Mouse (Mus musculus) heart, embryonic 12.5 days (tissue): Measurements from ENCODE around the gene Pnpla2. TPM values are rescaled to one million over a fixed set of nuclear protein-coding genes. Genes with fewer than 3 reads are reported as not detected.

Experiments used
- ATAC-seq: fragments of 200-750 bp; cut with Nextera tagmentation; 2 replicates; pipeline ENCODE4 v1.8.0; 2017; ENCODE audit warnings: moderate TSS enrichment, moderate library complexity; ENCODE audit not compliant: insufficient number of reproducible peaks, low FRiP score
- H3K27ac ChIP-seq: fragments of 300-500 bp; sonication (generic); 2 replicates; pipeline ENCODE4 v1.5.1; 2016; ENCODE audit warnings: mild to moderate bottlenecking, moderate library complexity; ENCODE audit not compliant: poor library complexity, severe bottlenecking
- H3K27me3 ChIP-seq: fragments of 300-500 bp; sonication (generic); replicated peaks from 2 replicates; pipeline ENCODE4 v1.6.1; 2016; ENCODE audit warnings: mild to moderate bottlenecking, moderate library complexity
- H3K36me3 ChIP-seq: fragments of 300-500 bp; sonication (generic); 2 replicates; pipeline ENCODE4 v1.6.1; 2016; ENCODE audit warnings: mild to moderate bottlenecking, moderate library complexity
- H3K4me1 ChIP-seq: fragments of 300-500 bp; sonication (generic); replicated peaks from 2 replicates; pipeline ENCODE4 v1.6.1; 2016; ENCODE audit warnings: mild to moderate bottlenecking
- H3K4me2 ChIP-seq: fragments of 300-500 bp; sonication (generic); 2 replicates; pipeline ENCODE4 v1.6.1; 2016; ENCODE audit warnings: mild to moderate bottlenecking, moderate library complexity
- H3K4me3 ChIP-seq: fragments of 300-500 bp; sonication (generic); 2 replicates; pipeline ENCODE4 v1.5.1; 2016; ENCODE audit warnings: mild to moderate bottlenecking
- H3K9ac ChIP-seq: fragments of 300-500 bp; sonication (generic); 2 replicates; pipeline ENCODE4 v1.6.1; 2016; ENCODE audit warnings: mild to moderate bottlenecking, moderate library complexity
- H3K9me3 ChIP-seq: fragments of 300-500 bp; sonication (generic); replicated peaks from 2 replicates; pipeline ENCODE4 v1.6.1; 2016; ENCODE audit warnings: mild to moderate bottlenecking, moderate library complexity
- WGBS: fragments of 180-500 bp; shearing (Covaris S2); methylation state at CpG from one replicate; pipeline ENCODE4 v1.1.7; 2016; 5-methylcytosine and 5-hydroxymethylcytosine counted together
- polyA plus RNA-seq: library from polyadenylated mRNA; unstranded; fragments of >200 nt; fragmentation: Nextera tagmentation; extraction: Ambion mirVana; gene quantifications from 2 replicates; pipeline ENCODE4 v1.2.1, GENCODE M21; 2016

Gene Pnpla2
- polyA plus RNA-seq, 1 experiment from 2014 or later: 42.3 TPM

GRCm38 (mm10) chr7:141469901-141470636 is 15.1 kb downstream of the Pnpla2 start:
- Histone ChIP-seq H3K27ac (peak overlapping the region; percentile 99; the same call in 1 of the 2 replicates), H3K4me1 (peaks cover 57% of the 10 kb centered on the region), H3K9ac (peak overlapping the region; percentile 87)

GRCm38 (mm10) chr7:141470637-141470944 is 15.6 kb downstream of the Pnpla2 start:
- Histone ChIP-seq H3K4me1 (peaks cover 53% of the 10 kb centered on the region), H3K4me2 (no peak overlapping the region), H3K4me3 (no peak overlapping the region), H3K27ac (no peak overlapping the region), H3K9me3 (no peaks in the 10 kb centered on the region), H3K36me3 (peaks cover 36% of the 10 kb centered on the region), H3K9ac (no peak overlapping the region), H3K27me3 (peaks cover 6% of the 10 kb centered on the region)
- whole genome bisulfite sequencing: 92% methylated on average over 10 of the region's 10 CpGs
- no peak for ATAC-seq

More at GRCm38 (mm10) chr7:141469901-141470636, 15.1 kb downstream of the Pnpla2 start:
- no peak for ATAC-seq
- H3K36me3 ChIP-seq: peaks cover 36% of the 10 kb centered on the region
- H3K9me3 ChIP-seq: no peaks in the 10 kb centered on the region
- H3K4me3 ChIP-seq: 0 out of 2 replicates have a peak overlapping the region, but pooled peaks have one; percentile 73
- peak overlapping the region; percentile 93; the same call in 1 of the 2 replicates for H3K4me2 ChIP-seq
- 84% methylated on average over 18 of the region's 18 CpGs for WGBS
- peaks cover 11% of the 10 kb centered on the region for H3K27me3 ChIP-seq

GRCm38 (mm10) chr7:141471236-141471635 is 16.2 kb downstream of the Pnpla2 start:
- ATAC-seq: no peak
- H3K4me1 ChIP-seq: peaks cover 54% of the 10 kb centered on the region
- WGBS: 93% methylated on average over 1 of the region's 1 CpGs

GRCm38 (mm10) chr7:141472226-141472625 is 17.2 kb downstream of the Pnpla2 start:
- Histone ChIP-seq H3K9me3 (no peaks in the 10 kb centered on the region), H3K4me1 (peaks cover 57% of the 10 kb centered on the region)
- WGBS: 76% methylated on average over 6 of the region's 6 CpGs

More at GRCm38 (mm10) chr7:141471236-141471635, 16.2 kb downstream of the Pnpla2 start:
- no peaks in the 10 kb centered on the region for H3K27me3 ChIP-seq
- no peak overlapping the region for H3K9ac ChIP-seq
- H3K9me3 ChIP-seq: no peaks in the 10 kb centered on the region
- H3K27ac ChIP-seq: peak overlapping the region; percentile 8; the same call in 1 of the 2 replicates
- H3K36me3 ChIP-seq: peaks cover 36% of the 10 kb centered on the region
- H3K4me3 ChIP-seq: no peak overlapping the region
- H3K4me2 ChIP-seq: no peak overlapping the region

GRCm38 (mm10) chr7:141472763-141473162 is 17.8 kb downstream of the Pnpla2 start:
- Histone ChIP-seq H3K9me3 (no peaks in the 10 kb centered on the region), H3K27ac (no peak overlapping the region), H3K27me3 (no peaks in the 10 kb centered on the region), H3K36me3 (peaks cover 36% of the 10 kb centered on the region), H3K4me3 (no peak overlapping the region), H3K4me1 (peaks cover 62% of the 10 kb centered on the region), H3K4me2 (no peak overlapping the region), H3K9ac (no peak overlapping the region)
- no peak for ATAC-seq
- 85% methylated on average over 6 of the region's 6 CpGs for WGBS

More at GRCm38 (mm10) chr7:141472226-141472625, 17.2 kb downstream of the Pnpla2 start:
- Histone ChIP-seq H3K4me2 (no peak overlapping the region), H3K9ac (no peak overlapping the region), H3K4me3 (no peak overlapping the region), H3K27me3 (no peaks in the 10 kb centered on the region), H3K36me3 (peaks cover 36% of the 10 kb centered on the region), H3K27ac (no peak overlapping the region)
- ATAC-seq: no peak

GRCm38 (mm10) chr7:141474160-141474559 is 19.2 kb downstream of the Pnpla2 start:
- peaks cover 60% of the 10 kb centered on the region for H3K4me1 ChIP-seq
- H3K9ac ChIP-seq: peak overlapping the region; percentile 83
- 9% methylated on average over 5 of the region's 5 CpGs for WGBS
- no peaks in the 10 kb centered on the region for H3K9me3 ChIP-seq
- H3K36me3 ChIP-seq: peaks cover 35% of the 10 kb centered on the region
- H3K4me3 ChIP-seq: peak overlapping the region; percentile 80
- H3K4me2 ChIP-seq: peak overlapping the region; percentile 84
- H3K27me3 ChIP-seq: no peaks in the 10 kb centered on the region
- no peak overlapping the region for H3K27ac ChIP-seq
- no peak for ATAC-seq

- H3K9ac ChIP-seq: peak within 1 kb of the TSS; percentile 83
- H3K27me3 ChIP-seq: no peaks in the 10 kb centered on the region
- ATAC-seq: peak; percentile 70
- H3K36me3 ChIP-seq: peaks cover 25% of the 10 kb centered on the region
- H3K4me2 ChIP-seq: peak within 1 kb of the TSS; percentile 84
- under 1% methylated on average over 87 of the region's 87 CpGs for WGBS
- no peaks in the 10 kb centered on the region for H3K9me3 ChIP-seq
- peak within 1 kb of the TSS; percentile 93 for H3K27ac ChIP-seq
- peak within 1 kb of the TSS; percentile 80 for H3K4me3 ChIP-seq
- H3K4me1 ChIP-seq: peaks cover 53% of the 10 kb centered on the region
These were observed 20.2 kb downstream of the Pnpla2 start, which contains the start of the genes Polr2l and Tspan4 for GRCm38 (mm10) chr7:141475011-141475804. TSS of gene Polr2l (minus strand) at chr7:141475132. TSS of gene Tspan4 (plus strand) at chr7:141475240.

- Histone ChIP-seq H3K9me3 (no peaks in the 10 kb centered on the region), H3K4me2 (peak overlapping the region; percentile 84), H3K36me3 (peaks cover 19% of the 10 kb centered on the region), H3K27ac (peak overlapping the region; percentile 93), H3K27me3 (no peaks in the 10 kb centered on the region), H3K4me3 (peak overlapping the region; percentile 80), H3K4me1 (peaks cover 54% of the 10 kb centered on the region), H3K9ac (peak overlapping the region; percentile 83)
- WGBS: under 1% methylated on average over 12 of the region's 12 CpGs
- 0 out of 2 replicates have a peak, but pooled peaks have one; percentile 10 for ATAC-seq
These were observed 20.8 kb downstream of the Pnpla2 start for GRCm38 (mm10) chr7:141475805-141476158.

- 0% methylated on average over 17 of the region's 17 CpGs for WGBS
- Histone ChIP-seq H3K27ac (peak overlapping the region; percentile 93), H3K4me2 (peak overlapping the region; percentile 84), H3K9me3 (no peaks in the 10 kb centered on the region), H3K4me1 (peaks cover 60% of the 10 kb centered on the region), H3K36me3 (peaks cover 13% of the 10 kb centered on the region), H3K4me3 (peak overlapping the region; percentile 80), H3K27me3 (no peaks in the 10 kb centered on the region), H3K9ac (peak overlapping the region; percentile 83)
- ATAC-seq: peak; percentile 63
These were observed 21.4 kb downstream of the Pnpla2 start for GRCm38 (mm10) chr7:141476226-141476980.

- Histone ChIP-seq H3K4me2 (peak overlapping the region; percentile 84), H3K4me1 (peaks cover 63% of the 10 kb centered on the region), H3K9ac (peak overlapping the region; percentile 83), H3K4me3 (peak overlapping the region; percentile 80), H3K36me3 (peaks cover 9% of the 10 kb centered on the region), H3K27me3 (no peaks in the 10 kb centered on the region), H3K9me3 (no peaks in the 10 kb centered on the region), H3K27ac (peak overlapping the region; percentile 93)
- ATAC-seq: 0 out of 2 replicates have a peak, but pooled peaks have one; percentile 0
- 12% methylated on average over 7 of the region's 7 CpGs for WGBS
These were observed 22.0 kb downstream of the Pnpla2 start for GRCm38 (mm10) chr7:141476981-141477370.
